Mouse (Mus musculus) CH12.LX (cell line): Measurements from ENCODE around the gene Mvk. TPM values are rescaled to one million over a fixed set of nuclear protein-coding genes. Genes with fewer than 3 reads are reported as not detected.

Source experiments
- polyA plus RNA-seq: library from polyadenylated mRNA; unstranded; fragments of >175 nt; gene quantifications from 2 replicates; pipeline ENCODE4 v1.2.1, GENCODE M21; 2012; ENCODE audit warnings: low read depth; ENCODE audit not compliant: insufficient read length
- total RNA-seq, 2 experiments: library from RNA; depleted of rRNA; stranded (reverse); fragments of 300-350 nt in 1 of 2; fragments of >200 nt in 1 of 2; gene quantifications; 2 replicates each; pipeline ENCODE4 v1.2.3; 2012 to 2014

Gene Mvk
- total and polyA plus RNA-seq, 3 experiments, result 21.0 to 27.9 (median 24.2) TPM

Other genes with a start within 250 kb of the Mvk start
- not detected in 2 replicates for gene Foxn4, start 170.5 kb upstream of the Mvk start, total RNA-seq (2012; rRNA removed)
- gene Foxn4, start 170.5 kb upstream of the Mvk start, total RNA-seq (2014; rRNA removed), result not detected in 2 replicates
- gene Foxn4, start 170.5 kb upstream of the Mvk start, polyA plus RNA-seq, result 0.23 and 0.34 TPM in 2 replicates
- 3.9 and 4.4 TPM in 2 replicates for gene Myo1h, start 155.1 kb upstream of the Mvk start, total RNA-seq (2012; rRNA removed)
- gene Myo1h, start 155.1 kb upstream of the Mvk start, total RNA-seq (2014; rRNA removed), result 1.1 and 1.3 TPM in 2 replicates
- gene Myo1h, start 155.1 kb upstream of the Mvk start, polyA plus RNA-seq, result 1.8 and 2.6 TPM in 2 replicates
- 39.5 and 41.2 TPM in 2 replicates for gene Kctd10, start 63.8 kb upstream of the Mvk start, total RNA-seq (2012; rRNA removed)
- gene Kctd10, start 63.8 kb upstream of the Mvk start, total RNA-seq (2014; rRNA removed), result 38.0 and 39.3 TPM in 2 replicates
- gene Kctd10, start 63.8 kb upstream of the Mvk start, polyA plus RNA-seq, result 32.6 and 37.5 TPM in 2 replicates
- 19.9 and 22.1 TPM in 2 replicates for gene Ube3b, start 63.7 kb upstream of the Mvk start, total RNA-seq (2012; rRNA removed)
- gene Ube3b, start 63.7 kb upstream of the Mvk start, total RNA-seq (2014; rRNA removed), result 9.5 and 11.7 TPM in 2 replicates
- 21.1 and 29.8 TPM in 2 replicates for gene Ube3b, start 63.7 kb upstream of the Mvk start, polyA plus RNA-seq
- gene Mmab, start 209 bp upstream of the Mvk start, total RNA-seq (2012; rRNA removed), result 9.5 and 10.9 TPM in 2 replicates
- 8.3 and 9.3 TPM in 2 replicates for gene Mmab, start 209 bp upstream of the Mvk start, total RNA-seq (2014; rRNA removed)
- gene Mmab, start 209 bp upstream of the Mvk start, polyA plus RNA-seq, result 14.4 and 15.2 TPM in 2 replicates
- gene Fam222a, start 123.7 kb downstream of the Mvk start, total RNA-seq (2012; rRNA removed), result not detected in 2 replicates
- gene Fam222a, start 123.7 kb downstream of the Mvk start, total RNA-seq (2014; rRNA removed), result not detected in 2 replicates
- 0.13 and 0.14 TPM in 2 replicates for gene Fam222a, start 123.7 kb downstream of the Mvk start, polyA plus RNA-seq
- 0.13 TPM in 1 of 2 replicates, not detected in the other for gene Trpv4, start 214.2 kb downstream of the Mvk start, total RNA-seq (2012; rRNA removed)
- gene Trpv4, start 214.2 kb downstream of the Mvk start, total RNA-seq (2014; rRNA removed), result not detected in 2 replicates
- gene Trpv4, start 214.2 kb downstream of the Mvk start, polyA plus RNA-seq, result 0.22 and 0.24 TPM in 2 replicates
- gene Gltp, start 246.7 kb downstream of the Mvk start, total RNA-seq (2012; rRNA removed), result 25.5 and 28.3 TPM in 2 replicates
- 23.6 and 23.8 TPM in 2 replicates for gene Gltp, start 246.7 kb downstream of the Mvk start, total RNA-seq (2014; rRNA removed)
- 90.4 and 98.4 TPM in 2 replicates for gene Gltp, start 246.7 kb downstream of the Mvk start, polyA plus RNA-seq